ENCODE assay signal across 8 mouse cellular contexts in genomic region chr6:120916972-120917881, GRCm38 (mm10). TPM values are rescaled to one million over a fixed set of nuclear protein-coding genes. Genes with fewer than 3 reads are reported as not detected.
A peak's percentile ranks its signal among the peaks of the same experiment; 100 is the strongest.
DNase-seq lines count a peak whose midpoint lies in the region; ATAC-seq lines count a peak whose summit lies in the region.
"Not testable (repeated sequence)": the region's sequence is repeated elsewhere in the genome, so short reads cannot be mapped to it uniquely, and the experiment has no call there.

No protein-coding gene starts in this region.

- peak overlapping the region; percentile 80 for H3K4me3 ChIP-seq in erythroblast, embryonic 14.5 days (replicated peaks)
- peak overlapping the region; percentile 63 for H3K4me3 ChIP-seq in heart, embryonic 11.5 days (ENCODE audit: low read depth, low read length)
- H3K4me3 ChIP-seq in intestine, embryonic 14.5 days (ENCODE audit: low read depth, low read length) = peak overlapping the region; percentile 59
- H3K4me3 ChIP-seq in limb, embryonic 15.5 days = peak overlapping the region; percentile 63
- peak overlapping the region; percentile 59 for H3K4me3 ChIP-seq in neural tube, embryonic 15.5 days (replicated peaks)

- H3K4me1 ChIP-seq in erythroblast, embryonic 14.5 days (ENCODE audit: control insufficient read depth) = peaks cover 48% of the 10 kb centered on the region
- peaks cover 11% of the 10 kb centered on the region for H3K4me1 ChIP-seq in heart, embryonic 11.5 days (ENCODE audit: control insufficient read depth, insufficient read depth, low read length)
- H3K4me1 ChIP-seq in intestine, embryonic 14.5 days (replicated peaks; ENCODE audit: control insufficient read depth, insufficient read depth, low read length) = not testable (repeated sequence)
- H3K4me1 ChIP-seq in limb, embryonic 15.5 days = peaks cover 18% of the 10 kb centered on the region; the same call in 1 of the 2 replicates
- peaks cover 17% of the 10 kb centered on the region for H3K4me1 ChIP-seq in neural tube, embryonic 15.5 days

- H3K9ac ChIP-seq in heart, embryonic 11.5 days (ENCODE audit: low read depth, low read length) = peak overlapping the region; percentile 68
- not testable (repeated sequence) for H3K9ac ChIP-seq in intestine, embryonic 14.5 days (ENCODE audit: low read length); limb, embryonic 15.5 days
- peak overlapping the region; percentile 69 for H3K9ac ChIP-seq in neural tube, embryonic 15.5 days (replicated peaks)

- ATAC-seq in heart, embryonic 11.5 days (replicated peaks; ENCODE audit: insufficient number of reproducible peaks, low FRiP score, low TSS enrichment); limb, embryonic 15.5 days (ENCODE audit: insufficient number of reproducible peaks, low FRiP score, low TSS enrichment, low read depth); neural tube, embryonic 15.5 days (ENCODE audit: low FRiP score): not testable (repeated sequence)
- ATAC-seq in intestine, embryonic 14.5 days (replicated peaks; ENCODE audit: low FRiP score, low TSS enrichment, low read depth) = peak; percentile 16
- peak; percentile 25 for ATAC-seq in megakaryocyte, adult 5-6 weeks (ENCODE audit: poor library complexity, severe bottlenecking)

- H3K4me2 ChIP-seq in heart, embryonic 11.5 days = peak overlapping the region; percentile 99
- peak overlapping the region; percentile 92 for H3K4me2 ChIP-seq in intestine, embryonic 14.5 days (ENCODE audit: low read length)
- peak overlapping the region; percentile 95 for H3K4me2 ChIP-seq in limb, embryonic 15.5 days
- H3K4me2 ChIP-seq in neural tube, embryonic 15.5 days = peak overlapping the region; percentile 90

- not testable (repeated sequence) for H3K9me3 ChIP-seq in erythroblast, embryonic 14.5 days (ENCODE audit: control insufficient read depth, low read length); heart, embryonic 11.5 days (replicated peaks; ENCODE audit: control insufficient read depth, low read length); intestine, embryonic 14.5 days (ENCODE audit: control insufficient read depth, low read length); limb, embryonic 15.5 days; neural tube, embryonic 15.5 days (replicated peaks)

- 29% methylated on average over 10 of the region's 14 CpGs for WGBS in heart, embryonic 11.5 days (ENCODE audit: insufficient replicate concordance)
- 30% methylated on average over 10 of the region's 14 CpGs for WGBS in intestine, embryonic 14.5 days
- WGBS in limb, embryonic 15.5 days = 17% methylated on average over 13 of the region's 14 CpGs
- WGBS in neural tube, embryonic 15.5 days = 26% methylated on average over 10 of the region's 14 CpGs

- H3K36me3 ChIP-seq in erythroblast, embryonic 14.5 days (ENCODE audit: control insufficient read depth); heart, embryonic 11.5 days (ENCODE audit: control insufficient read depth, insufficient read depth, low read length); intestine, embryonic 14.5 days (ENCODE audit: control insufficient read depth, insufficient read depth, low read length); limb, embryonic 15.5 days; neural tube, embryonic 15.5 days: not testable (repeated sequence)

- not testable (repeated sequence) for H3K27me3 ChIP-seq in erythroblast, embryonic 14.5 days (ENCODE audit: control insufficient read depth); heart, embryonic 11.5 days (ENCODE audit: control insufficient read depth, insufficient read depth, low read length); intestine, embryonic 14.5 days (replicated peaks; ENCODE audit: control insufficient read depth, insufficient read depth, low read length); limb, embryonic 15.5 days; neural tube, embryonic 15.5 days (replicated peaks)

- DNase-seq in 3T3-L1 (ENCODE audit: low read depth, low spot score) = peak; percentile 65
- peak; percentile 51 for DNase-seq in adipocyte (ENCODE audit: low spot score)
- DNase-seq in intestine, embryonic 14.5 days (ENCODE audit: low spot score) = not testable (repeated sequence)

- not testable (repeated sequence) for H3K27ac ChIP-seq in heart, embryonic 11.5 days (ENCODE audit: low read depth, low read length); intestine, embryonic 14.5 days (ENCODE audit: low read depth); limb, embryonic 15.5 days
- H3K27ac ChIP-seq in neural tube, embryonic 15.5 days (replicated peaks) = 0 out of 2 replicates have a peak overlapping the region, but pooled peaks have one; percentile 60

RNA-seq across cellular contexts. Expression of gene Bid, which starts 0.6 kb away (rescaled TPM):
- 0.10 and 0.25 TPM in 2 replicates for polyA plus RNA-seq in erythroblast, embryonic 14.5 days (2012)
- polyA plus RNA-seq in heart, embryonic 11.5 days (2014; fragmentation: Nextera tagmentation; extraction: Ambion mirVana) = 10.2 and 12.2 TPM in 2 replicates
- 25.1 and 26.5 TPM in 2 replicates for polyA plus RNA-seq in intestine, embryonic 14.5 days (2014; fragmentation: Nextera tagmentation; extraction: Ambion mirVana)
- polyA plus RNA-seq in limb, embryonic 15.5 days (2015; fragmentation: Nextera tagmentation; extraction: Ambion mirVana) = 16.4 and 17.0 TPM in 2 replicates
- 74.3 and 89.0 TPM in 2 replicates for total RNA-seq in megakaryocyte, adult 5-6 weeks (2015)
- 48.1 and 51.6 TPM in 2 replicates for total RNA-seq in megakaryocyte, adult 5-6 weeks (2017)
- 38.7 and 43.0 TPM in 2 replicates for polyA plus RNA-seq in neural tube, embryonic 15.5 days (2015; fragmentation: Nextera tagmentation; extraction: Ambion mirVana)
